Mouse (Mus musculus): Measurements from ENCODE around the gene Tlr9.

Tlr9 gene

DNA sequence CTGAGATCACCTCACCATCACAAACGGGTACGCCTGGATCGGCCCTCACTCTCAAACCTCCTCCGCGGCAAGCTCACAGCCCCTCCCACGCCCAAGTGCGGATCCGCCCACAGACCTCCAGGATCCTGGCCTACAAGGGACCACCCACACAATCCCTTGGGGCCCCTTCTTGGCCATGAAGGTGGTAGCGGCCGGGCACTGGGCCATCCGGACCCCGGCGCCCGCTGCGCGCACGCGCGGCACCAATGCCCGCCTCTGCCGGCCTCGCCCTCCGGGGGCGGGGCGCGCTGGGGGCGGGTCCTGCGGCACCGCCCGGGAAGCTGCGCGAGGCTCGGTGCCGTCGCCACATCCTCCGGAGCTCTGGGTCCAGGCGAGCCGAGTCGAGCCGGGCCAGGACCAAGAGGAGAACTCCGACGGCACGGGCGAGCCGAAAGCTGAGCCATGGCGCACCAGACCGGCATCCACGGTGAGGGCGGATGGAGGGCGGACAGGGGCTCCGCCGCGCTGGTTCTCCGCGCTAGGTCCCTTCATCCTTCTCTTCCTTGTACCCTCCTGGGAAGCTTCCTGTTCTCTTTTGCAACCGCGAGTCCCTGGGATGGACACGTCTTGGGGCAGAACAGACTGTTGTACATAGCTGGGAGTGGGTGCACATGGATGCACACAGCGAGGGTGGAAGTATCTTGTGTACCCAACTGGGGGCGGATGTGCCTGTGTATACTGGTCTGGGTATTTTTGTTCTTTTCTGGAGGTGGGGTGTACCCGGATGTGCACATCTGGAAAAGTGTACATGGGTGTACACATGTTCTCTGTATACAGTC is 19.4 kb upstream of the Tlr9 start, which contains the start of gene Twf2:
Gene Twf2 (plus strand): TSS at position 290 of the 818 bp plus-strand sequence.
- in situ Hi-C loops (cut with MboI, MseI) = no loop called here

DNA sequence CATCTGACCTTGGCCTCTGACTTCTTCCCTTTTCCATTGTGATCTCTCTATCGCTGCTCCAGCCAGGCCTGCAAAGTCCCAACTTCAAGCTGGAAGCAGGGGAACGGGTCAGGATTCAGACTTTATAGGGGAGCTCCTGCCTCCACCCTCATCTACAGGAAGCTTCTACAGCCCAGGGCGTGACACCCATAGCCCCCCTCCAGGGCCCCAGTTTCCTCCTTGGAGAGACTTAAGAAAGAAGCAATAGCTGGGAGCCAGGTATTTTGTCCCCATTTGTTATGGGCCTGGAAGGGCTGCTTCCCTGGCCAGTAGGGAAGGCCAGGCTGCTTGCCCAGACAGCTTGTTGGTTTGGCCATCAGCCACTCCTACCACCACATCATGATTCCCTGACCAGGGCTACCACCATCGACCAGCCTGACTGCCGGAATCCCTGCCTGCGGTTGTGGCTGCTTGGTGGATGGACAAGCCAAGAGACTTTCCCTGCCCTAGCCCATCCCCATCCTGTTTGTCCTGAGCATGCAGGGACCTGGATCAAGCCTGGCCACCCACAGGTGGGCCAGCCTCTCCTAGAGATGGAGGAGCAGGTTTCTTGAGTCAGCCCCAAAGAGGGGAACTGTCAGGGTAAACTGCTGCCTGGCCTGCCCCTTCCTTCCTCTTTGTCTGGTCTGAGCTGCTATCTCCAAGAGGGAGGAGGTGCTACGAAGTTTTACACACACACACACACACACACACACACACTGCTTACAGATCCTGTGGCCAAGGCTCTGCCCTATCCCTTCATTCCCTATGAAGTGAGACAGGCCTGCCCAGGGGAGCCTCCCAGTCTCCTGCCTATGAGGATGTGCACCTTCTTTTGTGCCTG is 18.2 kb upstream of the Tlr9 start:
- in situ Hi-C loops (cut with MboI, MseI) = no loop called here

DNA sequence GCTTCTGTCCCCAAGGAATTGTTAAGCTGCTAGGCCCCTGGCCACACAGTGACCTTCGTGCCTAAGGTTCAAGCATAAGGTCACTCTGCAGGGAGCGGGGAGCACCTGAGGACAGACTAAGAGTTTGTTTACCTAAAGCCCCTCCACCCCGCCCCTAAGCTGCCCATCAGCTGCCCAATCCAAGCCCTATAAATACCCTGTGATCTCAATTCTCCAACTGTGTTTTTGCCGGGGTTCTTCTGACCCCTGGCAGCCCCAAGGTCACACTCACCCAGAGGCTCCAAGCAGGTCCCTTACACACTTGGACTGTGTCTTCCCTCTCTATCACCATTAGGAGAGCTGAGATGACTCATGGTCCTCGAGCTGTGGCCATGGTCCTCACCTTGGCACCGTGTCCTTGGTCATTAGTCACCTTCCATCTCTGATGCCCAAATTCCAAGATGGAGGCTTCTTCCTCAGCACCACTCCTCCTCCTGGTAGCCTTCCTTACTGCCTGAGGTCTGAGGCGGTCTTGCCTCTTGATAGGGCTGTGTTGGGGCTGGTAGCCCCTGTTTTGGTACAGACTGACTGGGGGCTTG is 16.6 kb upstream of the Tlr9 start:
- in situ Hi-C loops (cut with MboI, MseI) = no loop called here

DNA sequence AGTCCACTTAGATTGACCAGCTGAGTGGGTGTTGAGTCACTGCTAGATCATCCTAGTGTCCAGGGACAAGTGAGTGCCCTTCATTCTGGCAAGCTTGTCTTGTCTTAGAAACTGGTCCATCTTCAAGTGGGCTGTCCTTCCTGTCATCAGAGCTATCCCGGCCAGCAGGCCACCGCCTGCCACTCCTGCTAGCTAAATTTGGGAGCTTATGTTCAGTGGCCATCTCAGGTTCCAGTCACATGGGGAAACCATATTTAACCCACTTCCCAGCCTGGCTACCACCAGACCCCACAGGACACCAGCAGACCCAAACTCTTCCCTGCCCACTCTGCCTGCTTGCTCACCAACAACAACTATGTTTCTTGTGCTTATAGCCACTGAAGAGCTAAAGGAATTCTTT is 15.9 kb upstream of the Tlr9 start:
- in situ Hi-C loops (cut with MboI, MseI) = no loop called here

DNA sequence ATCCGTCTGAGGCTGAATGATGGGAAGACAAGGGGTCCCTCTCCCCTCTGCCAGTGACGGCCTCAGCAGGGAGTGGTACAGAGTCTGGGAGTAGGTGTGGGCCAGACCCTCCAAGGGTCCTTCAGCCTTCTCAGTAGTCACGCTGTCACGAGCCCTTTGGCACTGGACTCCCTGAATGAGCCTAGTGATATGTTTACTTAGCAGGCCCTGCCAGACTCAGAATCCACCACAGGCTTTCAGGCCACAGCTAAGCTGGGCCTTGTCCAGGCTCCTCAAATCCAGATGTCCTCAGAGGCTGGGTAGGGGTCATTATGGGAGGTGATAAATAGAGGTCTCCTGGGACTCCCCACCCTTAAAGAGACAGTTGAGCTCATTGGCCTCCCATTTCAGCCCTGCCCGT is 14.2 kb upstream of the Tlr9 start:
- in situ Hi-C loops (cut with MboI, MseI) = no loop called here

DNA sequence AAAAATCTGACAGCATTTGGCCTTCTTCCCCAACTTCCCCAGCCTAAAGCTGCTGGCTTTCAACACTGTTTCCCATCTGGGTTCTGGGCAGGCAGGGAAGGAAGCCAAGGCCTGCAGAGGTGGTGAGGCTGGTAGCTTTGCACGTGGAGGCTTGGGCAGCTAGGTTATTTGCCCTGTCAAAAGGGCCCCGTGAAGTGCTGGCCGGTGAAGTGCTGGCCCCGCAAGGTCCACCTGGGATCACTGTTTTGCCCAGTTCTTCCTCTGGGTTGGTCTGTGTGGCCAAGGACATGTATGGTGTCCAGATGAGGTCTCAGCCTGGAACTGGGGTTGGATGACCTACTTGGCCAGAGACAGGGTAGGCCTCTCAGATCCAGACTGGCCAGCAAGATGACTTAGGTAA is 12.4 kb upstream of the Tlr9 start:
- in situ Hi-C loops (cut with MboI, MseI) = loop anchor here (10.0 kb wide), 1 partner anchor 65 kb away; no protein-coding TSS in a partner anchor

DNA sequence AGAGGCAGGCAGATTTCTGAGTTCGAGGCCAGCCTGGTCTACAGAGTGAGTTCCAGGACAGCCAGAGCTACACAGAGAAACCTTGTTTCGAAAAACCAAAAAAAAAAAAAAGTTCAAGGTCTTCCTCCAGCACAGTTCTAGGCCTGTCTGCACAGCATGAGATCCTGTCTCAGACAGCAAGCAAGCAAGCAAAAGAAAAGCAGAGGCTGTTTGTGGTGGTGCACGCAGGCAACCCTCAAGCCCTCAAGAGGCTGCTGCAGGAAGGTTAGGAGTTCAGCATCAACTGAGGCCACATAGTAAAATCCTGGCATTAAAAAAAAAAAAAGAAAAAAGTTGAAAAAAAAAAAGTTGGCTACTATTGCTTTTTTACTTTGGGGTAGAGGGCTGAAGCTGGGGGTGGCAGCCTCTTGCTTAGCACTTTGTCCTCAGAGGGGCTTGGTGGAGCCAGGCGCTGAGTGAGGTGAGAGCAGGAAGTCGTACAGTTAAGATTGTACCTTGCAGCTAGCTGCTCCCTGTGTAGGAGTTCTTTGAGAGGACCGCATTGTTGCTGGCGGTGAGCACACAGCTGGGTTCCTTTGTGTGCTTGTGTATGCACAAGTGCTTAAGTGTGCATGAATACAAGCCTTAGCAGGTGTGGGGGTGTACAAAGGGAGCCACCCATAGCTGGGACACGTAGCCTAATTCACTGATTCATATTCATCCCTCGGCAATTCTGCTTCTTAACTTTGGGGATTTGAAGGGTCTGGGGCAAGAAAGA is 11.4 kb upstream of the Tlr9 start:
- in situ Hi-C loops (cut with MboI, MseI) = loop anchor here (10.0 kb wide), 1 partner anchor 64 kb away; no protein-coding TSS in a partner anchor

DNA sequence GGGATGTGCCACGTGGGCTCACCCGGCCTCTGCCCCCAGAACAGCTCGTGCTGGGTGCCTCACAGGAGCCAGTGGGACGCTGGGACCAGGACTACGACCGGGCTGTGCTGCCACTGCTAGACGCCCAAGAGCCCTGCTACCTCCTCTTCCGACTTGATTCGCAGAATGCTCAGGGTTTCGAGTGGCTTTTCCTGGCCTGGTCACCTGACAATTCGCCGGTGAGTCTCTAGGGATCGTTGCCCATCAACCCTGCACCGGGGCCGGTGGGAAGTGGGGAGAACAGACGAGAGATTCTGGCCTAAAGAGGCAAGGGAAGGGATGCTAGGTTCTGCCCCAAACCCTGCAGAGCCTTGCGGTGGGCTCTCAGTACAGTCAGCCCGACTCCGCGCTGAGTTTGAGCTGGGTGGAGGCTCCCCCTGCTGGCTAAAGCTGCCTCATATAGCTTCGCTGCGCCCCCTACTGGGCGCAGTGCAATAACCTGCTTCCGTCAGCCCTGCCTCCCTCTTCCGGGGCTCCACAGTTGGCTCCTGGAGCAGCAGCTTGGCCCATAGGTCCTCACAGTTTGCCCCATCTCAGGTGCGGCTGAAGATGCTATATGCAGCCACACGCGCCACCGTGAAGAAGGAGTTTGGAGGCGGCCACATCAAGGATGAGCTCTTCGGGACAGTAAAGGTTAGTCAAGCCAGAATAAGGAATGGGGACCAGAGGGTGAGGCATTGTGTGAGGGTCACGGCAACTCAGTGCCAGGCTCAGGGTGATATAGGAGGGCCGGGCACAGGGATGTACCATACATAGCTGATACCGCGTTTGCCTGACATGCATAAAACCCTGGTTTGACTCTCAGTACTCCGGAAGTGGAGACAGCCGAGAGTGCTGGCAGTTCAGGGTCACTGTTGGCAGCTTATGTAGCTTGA is 10.5 kb upstream of the Tlr9 start:
- in situ Hi-C loops (cut with MboI, MseI) = loop anchor here (10.0 kb wide), 1 partner anchor 63 kb away; no protein-coding TSS in a partner anchor

DNA sequence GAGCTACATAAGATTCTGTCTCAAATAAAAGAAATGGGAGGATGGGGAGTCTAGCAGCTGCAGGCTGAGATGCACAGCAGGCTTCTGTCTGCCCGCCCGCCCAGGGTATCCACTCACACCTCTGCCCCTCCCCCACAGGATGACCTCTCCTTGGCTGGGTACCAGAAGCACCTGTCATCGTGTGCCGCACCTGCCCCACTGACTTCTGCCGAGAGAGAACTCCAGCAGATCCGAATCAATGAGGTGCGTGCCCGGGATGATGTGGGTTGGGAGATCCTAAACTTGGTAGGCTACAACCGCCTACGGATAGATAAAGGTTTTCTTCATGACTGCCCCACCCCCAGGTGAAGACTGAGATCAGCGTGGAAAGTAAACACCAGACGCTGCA is 9.8 kb upstream of the Tlr9 start:
- in situ Hi-C loops (cut with MboI, MseI) = loop anchor here (10.0 kb wide), 1 partner anchor 62 kb away; no protein-coding TSS in a partner anchor

DNA sequence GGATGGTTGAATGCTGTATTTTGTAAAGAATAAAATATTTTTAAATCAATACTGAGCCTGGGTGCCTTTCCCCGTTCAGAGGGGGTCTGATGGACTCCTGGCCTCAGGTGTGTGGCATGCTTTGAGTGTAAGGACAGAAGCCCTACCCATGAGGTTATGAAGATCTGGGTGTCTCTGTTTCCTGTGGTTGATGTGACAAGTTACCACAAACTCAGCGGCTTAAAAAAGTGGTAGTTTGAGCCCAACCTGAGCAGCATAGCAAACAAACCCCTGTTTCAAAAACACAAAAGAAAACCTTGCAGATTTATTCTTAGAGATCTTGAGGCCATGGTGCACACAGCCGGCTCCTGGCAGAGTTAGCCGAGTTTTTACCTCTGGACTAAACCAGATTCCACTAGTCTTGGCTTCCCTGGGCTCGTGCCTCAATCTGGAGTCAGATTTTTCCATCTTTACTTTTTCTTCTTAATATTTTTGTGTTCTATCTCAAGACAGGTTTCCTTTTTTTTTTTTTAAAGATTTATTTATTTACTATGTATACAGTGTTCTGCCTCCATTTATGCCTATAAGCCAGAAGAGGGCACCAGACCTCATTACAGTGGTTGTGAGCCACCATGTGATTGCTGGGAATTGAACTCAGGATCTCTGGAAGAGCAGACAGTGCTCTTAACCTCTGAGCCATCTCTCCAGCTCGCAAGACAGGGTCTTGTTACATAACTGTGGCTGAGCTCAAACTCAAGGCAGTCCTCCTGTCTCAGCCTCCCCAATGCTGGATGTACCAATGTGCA is 6.9 kb upstream of the Tlr9 start:
- in situ Hi-C loops (cut with MboI, MseI) = loop anchor here (10.0 kb wide), 1 partner anchor 59 kb away; no protein-coding TSS in a partner anchor

DNA sequence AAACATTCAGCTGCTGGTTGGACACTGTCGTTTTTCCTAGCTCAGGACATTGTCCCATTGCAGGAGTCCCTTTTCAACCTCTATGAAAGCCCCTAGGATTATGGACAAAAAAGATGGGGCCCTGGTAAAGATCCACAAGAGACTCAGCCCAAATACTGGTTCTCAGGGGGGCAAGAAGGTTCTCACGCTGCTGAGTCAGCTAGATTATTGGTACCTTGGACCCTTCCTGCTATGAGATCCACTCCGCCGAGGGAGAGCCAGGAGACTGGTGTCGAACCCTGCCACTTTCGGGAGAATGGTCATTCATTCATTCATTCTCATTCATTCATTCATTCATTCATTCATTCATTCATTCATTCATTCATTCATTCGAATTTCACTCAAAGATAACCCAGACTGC is 5.4 kb upstream of the Tlr9 start:
- in situ Hi-C loops (cut with MboI, MseI) = loop anchor here (10.0 kb wide), 1 partner anchor 58 kb away; no protein-coding TSS in a partner anchor

DNA sequence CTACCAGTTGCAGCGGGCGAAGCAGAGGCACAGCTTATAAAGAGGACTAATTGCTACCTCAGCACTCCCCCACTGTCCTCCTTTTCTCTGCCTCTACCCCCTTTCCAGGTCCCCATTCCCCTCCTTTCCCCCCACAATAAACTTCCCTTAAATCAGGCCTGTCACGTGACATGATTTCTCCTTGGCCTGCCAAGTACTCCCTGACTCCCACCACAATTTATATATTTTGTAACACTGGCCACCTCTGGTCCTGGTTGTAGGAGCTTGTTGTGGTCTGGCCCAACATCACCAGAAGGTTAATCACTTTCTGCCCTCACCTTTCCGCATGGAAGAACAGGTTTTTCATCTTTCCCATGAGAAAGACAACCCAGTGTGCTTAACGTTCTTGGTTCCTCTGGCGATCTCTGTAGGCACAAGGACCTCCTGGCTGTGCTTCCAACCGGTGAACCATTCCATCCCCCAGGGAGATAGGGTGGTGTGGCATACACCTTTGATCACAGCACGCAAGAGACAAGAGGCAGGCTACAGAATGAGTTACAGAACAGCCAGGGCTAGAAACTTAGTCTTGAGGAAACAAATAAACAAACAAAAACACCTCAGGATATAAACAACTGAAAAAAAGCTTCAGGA is 1.4 kb upstream of the Tlr9 start:
- in situ Hi-C loops (cut with MboI, MseI) = no loop called here

DNA sequence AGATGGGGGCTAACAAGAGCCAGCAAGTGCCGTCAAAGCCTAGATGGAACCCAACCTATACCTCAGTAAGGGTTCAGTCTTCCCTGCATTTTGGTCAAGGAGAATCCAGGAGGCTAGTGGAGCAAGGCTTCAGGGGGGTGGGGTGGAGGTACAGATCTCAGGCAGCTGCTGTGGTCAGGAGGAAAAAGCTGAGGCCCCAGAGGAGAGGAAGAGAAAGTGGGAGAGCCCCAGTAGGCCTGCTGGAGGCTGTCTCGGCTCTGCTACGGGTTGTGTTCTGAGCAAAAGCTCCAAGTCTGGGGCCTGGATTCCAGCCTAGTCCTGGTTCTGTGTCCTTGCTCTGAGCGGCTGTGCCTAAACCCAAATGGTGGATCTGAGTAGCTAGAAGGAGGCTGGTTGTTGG is 596 bp downstream of the Tlr9 start:
- in situ Hi-C loops (cut with MboI, MseI) = no loop called here

DNA sequence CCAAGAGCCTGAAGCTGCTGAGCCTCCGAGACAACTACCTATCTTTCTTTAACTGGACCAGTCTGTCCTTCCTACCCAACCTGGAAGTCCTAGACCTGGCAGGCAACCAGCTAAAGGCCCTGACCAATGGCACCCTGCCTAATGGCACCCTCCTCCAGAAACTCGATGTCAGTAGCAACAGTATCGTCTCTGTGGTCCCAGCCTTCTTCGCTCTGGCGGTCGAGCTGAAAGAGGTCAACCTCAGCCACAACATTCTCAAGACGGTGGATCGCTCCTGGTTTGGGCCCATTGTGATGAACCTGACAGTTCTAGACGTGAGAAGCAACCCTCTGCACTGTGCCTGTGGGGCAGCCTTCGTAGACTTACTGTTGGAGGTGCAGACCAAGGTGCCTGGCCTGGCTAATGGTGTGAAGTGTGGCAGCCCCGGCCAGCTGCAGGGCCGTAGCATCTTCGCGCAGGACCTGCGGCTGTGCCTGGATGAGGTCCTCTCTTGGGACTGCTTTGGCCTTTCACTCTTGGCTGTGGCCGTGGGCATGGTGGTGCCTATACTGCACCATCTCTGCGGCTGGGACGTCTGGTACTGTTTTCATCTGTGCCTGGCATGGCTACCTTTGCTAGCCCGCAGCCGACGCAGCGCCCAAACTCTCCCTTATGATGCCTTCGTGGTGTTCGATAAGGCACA is 3.2 kb downstream of the Tlr9 start:
- in situ Hi-C loops (cut with MboI, MseI) = no loop called here

DNA sequence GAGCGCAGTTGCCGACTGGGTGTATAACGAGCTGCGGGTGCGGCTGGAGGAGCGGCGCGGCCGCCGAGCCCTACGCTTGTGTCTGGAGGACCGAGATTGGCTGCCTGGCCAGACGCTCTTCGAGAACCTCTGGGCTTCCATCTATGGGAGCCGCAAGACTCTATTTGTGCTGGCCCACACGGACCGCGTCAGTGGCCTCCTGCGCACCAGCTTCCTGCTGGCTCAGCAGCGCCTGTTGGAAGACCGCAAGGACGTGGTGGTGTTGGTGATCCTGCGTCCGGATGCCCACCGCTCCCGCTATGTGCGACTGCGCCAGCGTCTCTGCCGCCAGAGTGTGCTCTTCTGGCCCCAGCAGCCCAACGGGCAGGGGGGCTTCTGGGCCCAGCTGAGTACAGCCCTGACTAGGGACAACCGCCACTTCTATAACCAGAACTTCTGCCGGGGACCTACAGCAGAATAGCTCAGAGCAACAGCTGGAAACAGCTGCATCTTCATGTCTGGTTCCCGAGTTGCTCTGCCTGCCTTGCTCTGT is 3.8 kb downstream of the Tlr9 start:
- in situ Hi-C loops (cut with MboI, MseI) = no loop called here

DNA sequence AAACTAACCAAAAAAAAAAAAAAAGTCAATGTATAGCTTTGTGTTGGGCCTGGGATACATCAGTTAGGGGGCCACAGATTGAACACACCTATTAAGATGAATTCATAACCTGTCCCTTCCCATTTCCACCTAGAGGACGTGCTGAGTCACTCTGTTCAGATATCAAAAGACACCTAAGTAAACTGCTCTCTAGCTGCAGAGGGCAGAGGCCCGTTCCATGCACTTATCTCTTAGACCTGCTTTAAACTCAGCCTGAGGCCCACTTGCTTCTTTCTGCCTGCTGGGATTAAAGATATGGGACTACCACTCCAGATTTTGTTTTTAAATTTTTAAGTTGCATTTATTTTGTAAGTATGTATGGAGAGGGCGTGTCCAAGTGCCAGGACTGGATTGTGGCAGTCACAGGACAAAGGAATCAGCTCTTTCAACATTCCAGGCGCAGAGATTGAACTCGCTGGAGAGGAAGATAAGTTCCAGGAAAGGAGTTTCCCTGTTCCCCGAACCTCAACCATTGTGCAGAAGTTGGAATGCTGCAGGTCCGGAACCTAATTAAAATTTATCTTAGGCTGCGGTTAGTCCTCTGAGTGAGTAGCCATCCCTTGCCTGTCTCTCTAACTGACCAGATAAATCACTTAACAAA is 5.5 kb downstream of the Tlr9 start:
- in situ Hi-C loops (cut with MboI, MseI) = no loop called here

DNA sequence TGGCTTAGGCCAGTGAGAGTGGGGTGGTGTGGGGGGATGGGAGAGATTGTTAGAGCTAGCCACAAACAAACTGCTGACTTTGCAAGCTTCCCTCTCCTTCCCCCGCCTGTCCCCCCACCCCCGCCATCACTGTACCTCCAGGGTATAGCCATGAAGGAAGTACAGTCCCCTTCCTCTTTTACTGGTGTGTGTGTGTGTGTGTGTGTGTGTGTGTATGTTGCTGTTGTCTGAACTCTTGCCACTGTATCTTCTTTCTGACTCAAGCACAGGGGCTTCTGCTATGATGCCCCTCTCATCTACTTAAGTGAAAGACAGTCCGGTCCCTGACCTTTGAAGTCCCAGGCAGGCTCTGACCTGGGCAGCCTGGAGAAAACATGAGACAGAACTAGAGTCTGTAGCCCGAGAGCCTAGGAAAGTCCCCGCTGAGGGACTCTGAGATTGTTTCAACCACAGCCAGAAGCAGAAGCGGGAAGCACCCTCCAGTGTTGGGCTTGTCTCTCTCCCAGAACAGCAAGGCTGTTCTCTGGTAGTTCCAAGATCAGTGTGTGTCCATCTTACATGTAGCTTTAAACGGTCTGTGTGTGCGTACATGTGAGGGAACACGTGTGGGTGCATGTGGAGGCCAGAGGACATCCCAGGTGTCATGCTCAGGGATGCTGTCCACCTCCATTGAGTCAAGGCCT is 7.8 kb downstream of the Tlr9 start:
- in situ Hi-C loops (cut with MboI, MseI) = no loop called here

Data from regulatory T cell (primary cell).